Comparison of ENCODE assay signal across 9 mouse cellular contexts in the genomic region with DNA sequence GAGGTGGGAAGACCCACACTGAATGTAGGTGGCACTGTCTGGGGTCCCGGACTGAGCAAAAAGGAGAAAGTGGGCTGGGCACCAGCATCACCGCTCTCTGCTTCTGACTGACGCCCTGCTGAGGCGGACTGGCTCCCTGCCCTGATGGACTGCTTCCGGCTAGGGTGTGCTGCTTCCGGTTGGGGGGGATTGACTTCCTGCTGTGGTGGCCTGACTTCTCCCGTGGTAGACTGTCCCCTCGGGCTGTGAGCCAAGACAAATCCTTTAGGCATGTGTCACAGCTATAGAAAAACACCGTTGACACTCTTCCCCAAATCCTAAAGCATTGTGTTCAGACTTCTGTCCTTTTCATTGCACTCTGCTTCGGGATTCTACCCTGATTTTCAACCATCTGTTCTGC. TPM values are rescaled to one million over a fixed set of nuclear protein-coding genes. Genes with fewer than 3 reads are reported as not detected.
DNase-seq lines count a peak whose midpoint lies in the region; ATAC-seq and TF ChIP-seq lines count a peak whose summit lies in the region.
"Had no signal": no experiment of that assay in that cellular context is flagged by ENCODE, and none has a peak within 500 bp of the region (broad histone marks: within the 10 kb centered on the region; RNA-seq: fewer than 3 reads in every experiment).

No protein-coding gene starts in this region.

- H3K9me3 ChIP-seq in liver, postnatal 0 days (ENCODE audit: low read length): no peaks in the 10 kb centered on the region
- H3K9me3 ChIP-seq in hindbrain, embryonic 13.5 days: no peaks in the 10 kb centered on the region

- H3K27ac ChIP-seq in liver, postnatal 0 days (ENCODE audit: low read depth): no peak overlapping the region
- no peak overlapping the region for H3K27ac ChIP-seq in kidney, adult 2 months (ENCODE audit: insufficient read depth, low read depth, low read length)
- no peak overlapping the region for H3K27ac ChIP-seq in hindbrain, embryonic 13.5 days

- no peak overlapping the region for H3K9ac ChIP-seq in liver, postnatal 0 days (replicated peaks)
- H3K9ac ChIP-seq in hindbrain, embryonic 13.5 days: no peak overlapping the region

- no peaks in the 10 kb centered on the region for H3K4me1 ChIP-seq in liver, postnatal 0 days (ENCODE audit: insufficient read depth)
- no peaks in the 10 kb centered on the region for H3K4me1 ChIP-seq in kidney, adult 2 months (ENCODE audit: control insufficient read depth, insufficient read depth, low read length)
- no peaks in the 10 kb centered on the region for H3K4me1 ChIP-seq in hindbrain, embryonic 13.5 days (replicated peaks)

- 35% methylated on average over 10 of the region's 10 CpGs for WGBS in liver, postnatal 0 days (ENCODE audit: insufficient replicate concordance)
- 55% methylated on average over 10 of the region's 10 CpGs for WGBS in kidney, adult 2 months
- WGBS in hindbrain, embryonic 13.5 days: 70% methylated on average over 10 of the region's 10 CpGs

- no peaks in the 10 kb centered on the region for H3K27me3 ChIP-seq in liver, postnatal 0 days (ENCODE audit: insufficient read depth, low read length)
- H3K27me3 ChIP-seq in kidney, adult 2 months (replicated peaks; ENCODE audit: control insufficient read depth, insufficient read depth, low read length): no peaks in the 10 kb centered on the region
- no peaks in the 10 kb centered on the region for H3K27me3 ChIP-seq in hindbrain, embryonic 13.5 days

- no peak for TF ChIP-seq POLR2A in kidney, adult 2 months (IDR thresholded peaks at IDR 0.05; ENCODE audit: low read depth, low read length)

- H3K4me2 ChIP-seq in liver, postnatal 0 days (ENCODE audit: low read depth, low read length): no peak overlapping the region
- H3K4me2 ChIP-seq in hindbrain, embryonic 13.5 days: no peak overlapping the region

- peak; percentile 40; the same call in 1 of the 2 replicates for ATAC-seq in liver, postnatal 0 days
- ATAC-seq in granulocyte monocyte progenitor cell, adult 5-6 weeks (replicated peaks; ENCODE audit: poor library complexity, severe bottlenecking): peak; percentile 89
- peak; percentile 76 for ATAC-seq in megakaryocyte progenitor cell, adult 5-6 weeks (replicated peaks; ENCODE audit: poor library complexity)
- no peak for ATAC-seq in hindbrain, embryonic 13.5 days (ENCODE audit: low FRiP score)

- DNase-seq in liver, postnatal 0 days: peak; percentile 44
- no peak for DNase-seq in liver
- DNase-seq in kidney, adult 2 months: peak; percentile 79
- no peak for DNase-seq in urinary bladder, postnatal 36 days (ENCODE audit: low spot score in 2 of 2)
- no peak for DNase-seq in Muller cell, postnatal 12 days (ENCODE audit: inconsistent ontology term)

- no peak for TF ChIP-seq CTCF in liver, postnatal 0 days (IDR thresholded peaks at IDR 0.05; ENCODE audit: low read depth)
- no peak for TF ChIP-seq CTCF in kidney, adult 2 months (conservative IDR thresholded peaks at IDR 0.05; ENCODE audit: insufficient read depth, insufficient read length, low read depth, low read length)

- TF ChIP-seq EP300 in liver, postnatal 0 days (IDR thresholded peaks at IDR 0.05; ENCODE audit: low read depth): no peak

- H3K4me3 ChIP-seq in liver, postnatal 0 days (ENCODE audit: low read depth, low read length): no peak overlapping the region
- H3K4me3 ChIP-seq in kidney, adult 2 months (ENCODE audit: insufficient read depth, low read depth, low read length): no peak overlapping the region
- H3K4me3 ChIP-seq in hindbrain, embryonic 13.5 days: no peak overlapping the region

- H3K36me3 ChIP-seq in liver, postnatal 0 days (replicated peaks; ENCODE audit: insufficient read depth, low read length): no peaks in the 10 kb centered on the region
- H3K36me3 ChIP-seq in kidney, adult 2 months (ENCODE audit: control insufficient read depth, insufficient read depth, low read length): no peaks in the 10 kb centered on the region
- H3K36me3 ChIP-seq in hindbrain, embryonic 13.5 days: no peaks in the 10 kb centered on the region

RNA-seq across cellular contexts. Expression of gene Spry1, which starts 26.0 kb away (rescaled TPM):
- 3.7 and 4.8 TPM in 2 replicates for polyA plus RNA-seq in liver, postnatal 0 days (2015; fragmentation: Nextera tagmentation; extraction: Ambion mirVana)
- 2.1 and 3.7 TPM in 2 replicates for total RNA-seq in granulocyte monocyte progenitor cell, adult 5-6 weeks (2014; fragmentation: Nextera tagmentation)
- total RNA-seq in granulocyte monocyte progenitor cell, adult 5-6 weeks (2017): 2.6 and 3.1 TPM in 2 replicates
- polyA plus RNA-seq in kidney, adult 2 months (2012; rRNA removed): 47.3 and 50.2 TPM in 2 replicates
- total RNA-seq in megakaryocyte progenitor cell, adult 5-6 weeks (2015): 4.0 TPM in 2 replicates
- 1.3 and 2.7 TPM in 2 replicates for total RNA-seq in megakaryocyte progenitor cell, adult 5-6 weeks (2017)
- 4.4 and 5.7 TPM in 2 replicates for polyA plus RNA-seq in hindbrain, embryonic 13.5 days (2015; fragmentation: Nextera tagmentation; extraction: Ambion mirVana)
- total RNA-seq: MEL had no signal

Comparison
In these comparisons a context has a peak if more than half of its experiments do, and no peak if none do; other contexts are left out.
1. DNase-seq: peak in liver, postnatal 0 days (single experiment) and kidney, adult 2 months (single experiment); none in liver (single experiment), urinary bladder, postnatal 36 days (0 of 2) and Muller cell, postnatal 12 days (single experiment).